Mouse (Mus musculus): ENCODE measurements around the gene Pde1c.
"Not testable (repeated sequence)": the region's sequence is repeated elsewhere in the genome, so short reads cannot be mapped to it uniquely, and the experiment has no call there.

Gene Pde1c

DNA sequence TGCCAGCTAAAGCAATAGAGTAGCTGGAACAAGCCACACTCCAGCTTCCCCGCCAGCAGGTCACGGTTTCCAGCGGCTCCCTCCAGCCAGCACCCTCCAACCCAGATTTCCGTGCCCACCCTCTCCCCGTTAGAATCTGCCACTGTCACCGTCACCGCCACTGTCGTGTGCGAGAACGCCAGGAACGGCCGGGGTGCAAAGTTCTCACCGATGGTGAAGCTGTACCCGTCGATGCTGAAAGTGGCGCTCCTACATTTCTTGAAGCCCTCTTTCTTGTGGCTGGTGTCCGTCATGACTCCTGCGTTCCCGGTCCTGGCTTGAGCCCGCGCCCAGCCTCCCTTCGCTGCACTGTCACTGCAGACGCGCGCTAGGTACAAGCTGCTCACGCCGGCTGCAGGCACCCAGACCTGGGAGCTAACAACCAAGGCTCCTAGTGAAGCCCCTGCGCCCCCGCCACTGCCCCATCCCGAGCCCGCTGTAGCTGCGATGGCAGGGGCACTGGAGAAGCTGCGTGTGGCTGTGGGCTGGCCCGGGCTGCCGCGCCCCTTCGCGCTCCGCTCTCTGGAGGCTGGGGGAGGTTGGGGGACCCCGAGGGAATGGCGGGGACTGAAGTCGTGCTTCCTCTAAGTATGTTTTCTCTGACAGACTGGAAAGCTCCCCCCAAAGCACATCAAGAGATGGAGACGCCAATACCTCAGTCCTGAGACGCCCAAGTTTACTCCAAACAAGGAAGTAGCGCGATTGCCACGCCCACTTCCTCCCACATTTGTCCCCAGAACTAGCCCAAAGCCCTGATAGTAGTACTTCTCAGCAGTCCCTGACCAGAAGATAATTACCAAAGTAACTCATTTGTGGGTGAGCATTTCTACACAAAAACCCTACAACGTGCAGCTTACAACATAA, at the start of gene Pde1c:
Pde1c (minus strand) TSS at position 634 of the 903 bp plus-strand sequence.
- no peak for DNase-seq (ENCODE audit: low read depth, low spot score)

DNA sequence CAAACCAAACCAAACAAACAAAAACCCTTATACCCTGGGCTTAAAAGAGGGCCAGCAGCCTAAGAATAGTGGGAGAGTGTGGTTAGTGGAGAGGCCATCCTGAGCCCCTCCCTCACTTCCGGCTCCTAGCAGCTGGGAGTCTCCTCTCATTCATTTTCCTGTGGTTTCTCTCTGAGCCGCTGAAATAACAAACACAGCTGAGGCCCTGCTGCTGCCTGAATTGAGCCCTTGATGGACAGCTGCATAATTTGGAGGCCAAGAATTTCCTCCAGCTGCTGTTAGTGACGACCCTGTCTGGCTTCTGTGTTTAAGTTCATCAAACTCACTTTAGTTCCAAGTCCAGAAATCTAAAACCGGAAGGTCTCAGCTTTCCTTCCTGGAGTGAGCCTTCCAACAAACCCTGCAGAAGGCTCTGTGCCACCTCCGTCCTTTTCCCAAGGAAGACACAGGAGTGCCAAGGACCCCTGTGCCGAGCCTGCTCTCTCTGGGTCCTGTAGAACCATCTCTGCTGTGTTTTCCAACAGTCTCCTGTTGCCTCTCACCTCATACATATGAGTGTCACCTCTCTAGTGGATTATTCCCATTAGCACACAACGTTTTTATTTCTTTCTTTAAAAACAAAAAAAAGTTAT, 48.2 kb upstream of the Pde1c start:
- peak; percentile 46 for DNase-seq (ENCODE audit: low read depth, low spot score)

DNA sequence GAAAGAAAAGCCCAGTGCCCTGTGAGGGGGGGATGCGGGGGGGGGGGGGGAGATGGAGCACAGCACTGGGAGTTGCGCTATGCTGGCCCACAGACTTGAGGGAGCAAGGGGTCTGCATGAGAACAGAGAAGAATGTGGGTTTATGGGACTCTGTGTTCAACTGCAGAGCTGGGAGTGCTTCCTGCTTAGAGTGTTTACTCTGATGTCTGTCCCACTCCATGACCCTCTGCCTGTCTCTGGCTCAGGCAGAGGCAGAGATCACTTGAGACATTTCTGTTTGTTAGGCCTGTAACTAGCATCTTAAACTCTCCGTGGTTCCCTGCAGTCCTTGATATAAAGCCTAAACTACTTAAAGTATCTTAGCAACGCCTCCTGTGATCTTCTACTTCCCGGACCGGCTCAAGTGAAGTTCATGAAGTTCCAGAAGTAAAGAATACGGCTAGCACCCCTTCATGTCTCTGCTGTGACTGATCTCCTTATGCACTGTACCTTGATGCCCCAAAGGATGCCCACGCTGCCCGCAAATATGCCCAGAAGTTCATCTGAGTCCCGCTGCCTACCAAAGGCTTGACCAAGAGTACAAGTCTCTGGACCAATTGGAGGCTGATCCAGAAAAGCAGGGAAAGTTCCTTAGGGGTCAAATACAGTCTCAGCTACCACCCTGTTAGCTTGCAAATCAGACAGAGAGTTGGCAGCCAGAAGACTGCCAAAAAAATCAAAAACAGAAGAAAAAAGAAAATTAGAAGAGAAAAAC, 47.5 kb upstream of the Pde1c start:
- DNase-seq (ENCODE audit: low read depth, low spot score) = no peak

DNA sequence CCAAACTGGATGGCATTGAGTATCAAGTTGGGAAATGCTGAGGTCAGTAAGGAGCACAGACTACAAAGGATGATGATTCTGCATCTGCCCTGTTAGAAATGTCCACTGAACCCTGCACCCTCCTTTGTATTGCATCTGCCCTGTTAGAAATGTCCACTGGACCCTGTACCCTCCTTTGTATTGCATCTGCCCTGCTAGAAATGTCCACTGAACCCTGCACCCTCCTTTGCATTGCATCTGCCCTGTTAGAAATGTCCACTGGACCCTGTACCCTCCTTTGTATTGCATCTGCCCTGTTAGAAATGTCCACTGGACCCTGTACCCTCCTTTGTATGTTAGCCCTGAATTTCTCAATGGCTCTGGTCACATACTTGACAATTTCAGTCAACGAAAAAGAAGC, 40.6 kb upstream of the Pde1c start:
- DNase-seq (ENCODE audit: low read depth, low spot score) = not testable (repeated sequence)

DNA sequence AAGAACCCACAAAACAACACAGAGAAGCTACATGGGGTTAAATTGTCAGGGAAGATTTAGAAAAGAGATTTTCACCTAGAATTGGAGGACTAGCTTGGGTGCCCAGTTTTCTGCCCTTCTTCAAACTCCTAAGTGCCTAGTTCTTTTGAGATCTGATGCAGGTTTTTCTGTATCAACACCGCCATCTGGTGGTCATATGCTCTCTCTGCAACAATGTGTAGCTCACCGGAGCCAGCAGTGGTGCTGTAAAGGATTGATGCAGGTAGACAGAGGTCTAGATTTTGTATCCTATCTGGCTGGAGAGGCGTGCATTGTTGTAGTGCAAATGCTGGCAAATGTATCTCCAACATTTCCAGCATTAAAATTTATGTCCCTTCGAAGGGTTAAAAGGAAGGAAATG, 39.4 kb upstream of the Pde1c start:
- DNase-seq (ENCODE audit: low read depth, low spot score) = peak; percentile 72

DNA sequence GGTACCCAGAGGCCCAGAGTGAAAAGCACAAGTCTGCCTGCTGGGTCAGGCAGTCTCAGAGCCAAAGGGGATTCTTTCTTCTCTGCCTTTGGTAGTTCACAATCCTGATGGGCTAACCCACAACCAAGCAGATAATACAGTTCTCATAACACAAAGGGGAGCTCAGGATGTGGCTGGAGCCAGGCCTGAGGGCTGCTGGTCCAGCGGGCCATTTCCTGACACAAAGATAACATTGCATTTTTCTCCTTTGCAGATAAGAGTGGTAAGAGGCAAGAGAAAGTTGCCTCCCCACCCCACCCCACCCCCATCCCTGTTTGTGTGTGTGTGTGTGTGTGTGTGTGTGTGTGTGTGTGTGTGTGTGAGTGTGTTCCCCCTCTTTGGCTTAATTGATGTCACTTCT, 10.7 kb upstream of the Pde1c start:
- DNase-seq (ENCODE audit: low read depth, low spot score) = no peak

DNA sequence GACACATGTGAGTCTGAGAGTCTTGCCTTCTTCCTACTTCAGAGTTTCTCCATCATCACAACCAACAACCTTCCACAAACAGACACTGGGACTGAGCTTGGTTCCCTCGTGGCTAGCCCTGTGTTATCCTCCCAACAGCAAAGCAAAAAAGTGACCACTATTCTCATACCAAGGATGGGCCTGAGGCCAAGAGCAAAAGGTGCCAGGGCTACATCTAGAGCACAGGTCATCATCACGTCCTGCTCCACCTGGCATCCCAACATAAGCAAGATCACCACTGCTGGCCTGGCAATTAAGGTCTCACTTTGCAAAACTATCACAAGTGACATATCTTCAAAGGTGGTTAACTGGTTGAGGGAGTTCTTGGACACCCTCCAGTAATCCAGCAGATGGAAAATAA, 8.0 kb downstream of the Pde1c start:
- no peak for DNase-seq (ENCODE audit: low read depth, low spot score)

DNA sequence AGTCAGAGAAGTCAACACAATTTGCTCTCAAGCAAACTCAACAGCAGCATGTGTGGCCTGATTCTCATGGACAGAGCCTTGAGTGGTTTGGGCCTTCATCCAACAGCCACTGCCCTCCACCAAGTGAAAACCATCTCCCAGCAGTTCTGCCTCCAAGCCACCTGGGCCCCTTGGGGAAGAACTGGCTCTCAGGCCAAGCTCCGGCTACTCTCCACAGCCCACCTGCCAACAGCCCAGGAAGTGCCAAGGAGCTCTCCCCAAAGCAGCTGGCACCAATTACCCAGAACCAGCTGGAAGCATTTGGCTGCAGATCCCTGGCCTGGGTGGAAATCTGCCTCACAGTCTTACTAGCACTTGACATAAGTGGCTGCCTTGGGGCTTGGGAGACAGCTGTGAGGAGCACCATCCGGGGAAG, 8.4 kb downstream of the Pde1c start:
- DNase-seq (ENCODE audit: low read depth, low spot score) = no peak

DNA sequence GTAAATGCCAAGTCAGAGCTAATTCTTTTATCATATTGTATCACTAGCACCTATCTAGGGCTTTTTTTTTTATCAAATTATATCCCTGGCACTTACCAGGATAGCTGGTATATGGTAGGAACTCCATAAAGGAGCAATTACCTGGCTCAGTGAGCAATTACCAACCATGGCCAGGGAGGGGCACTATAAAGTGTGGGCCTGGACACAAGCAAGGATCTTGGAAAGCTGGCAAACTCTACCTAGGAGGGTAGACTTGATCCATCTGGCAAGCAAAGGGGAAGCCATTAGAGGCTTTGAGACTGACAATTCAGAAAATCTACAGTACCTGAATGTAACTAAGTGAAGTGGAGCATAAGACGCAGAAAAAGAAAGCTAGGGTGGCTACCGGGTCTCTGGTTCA, 10.2 kb downstream of the Pde1c start:
- DNase-seq (ENCODE audit: low read depth, low spot score) = no peak

DNA sequence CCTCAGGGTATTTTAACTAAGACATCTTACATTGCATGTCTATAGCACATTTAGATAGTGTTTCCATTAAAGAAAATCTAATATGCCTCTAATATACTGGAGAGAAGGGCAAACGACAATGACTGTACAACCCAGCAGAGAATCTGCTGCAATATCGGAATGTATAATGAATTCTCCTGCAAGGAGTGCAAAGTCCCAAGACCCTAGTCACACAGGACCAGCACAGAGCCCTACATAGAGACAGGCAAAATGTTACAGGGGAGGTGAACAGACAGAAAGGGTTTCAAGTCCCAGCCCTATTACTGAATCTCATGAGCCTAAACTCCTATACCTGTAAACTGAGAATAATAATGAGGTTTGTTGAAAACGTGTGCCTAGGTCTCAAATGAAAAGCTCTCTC, 13.1 kb downstream of the Pde1c start:
- DNase-seq (ENCODE audit: low read depth, low spot score) = no peak

DNA sequence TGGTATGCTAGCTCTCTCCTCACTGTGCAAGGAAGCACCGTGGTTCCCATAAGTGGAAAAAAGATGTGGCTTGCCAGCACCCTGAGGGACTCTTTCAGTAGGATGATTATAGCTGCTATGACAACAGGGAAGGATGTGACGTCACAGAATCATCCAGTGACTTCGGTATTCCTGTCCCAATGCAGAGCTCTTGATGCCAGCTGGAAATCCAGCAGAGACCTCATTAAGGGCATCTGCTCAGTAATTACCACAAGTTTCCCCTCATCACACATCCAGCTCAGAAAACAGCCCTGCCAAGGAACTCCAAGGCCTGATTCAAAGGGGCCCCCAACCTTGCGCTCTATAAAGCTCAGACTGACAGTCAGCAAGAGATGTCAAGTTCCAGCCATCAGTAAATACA, 13.5 kb downstream of the Pde1c start:
- DNase-seq (ENCODE audit: low read depth, low spot score) = no peak

DNA sequence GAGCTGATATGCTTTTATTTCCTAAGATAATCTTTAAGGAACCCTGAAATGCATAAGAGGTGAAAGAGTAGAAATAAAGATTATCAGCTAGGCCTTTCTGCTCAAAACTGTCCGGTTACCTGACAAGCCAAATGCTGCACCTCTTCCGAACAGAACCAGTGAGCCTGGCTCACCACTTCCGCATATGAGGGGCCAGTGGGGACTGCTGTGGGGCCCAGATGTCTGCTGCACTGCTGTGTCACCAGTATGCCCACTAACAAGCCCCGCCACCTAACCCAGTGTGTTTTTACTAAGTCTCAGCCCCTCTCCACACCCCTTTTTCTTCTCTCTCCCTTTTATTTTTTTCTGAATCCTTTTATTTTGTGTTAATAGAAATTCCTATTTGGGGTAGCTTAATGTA, 17.9 kb downstream of the Pde1c start:
- DNase-seq (ENCODE audit: low read depth, low spot score) = no peak

DNA sequence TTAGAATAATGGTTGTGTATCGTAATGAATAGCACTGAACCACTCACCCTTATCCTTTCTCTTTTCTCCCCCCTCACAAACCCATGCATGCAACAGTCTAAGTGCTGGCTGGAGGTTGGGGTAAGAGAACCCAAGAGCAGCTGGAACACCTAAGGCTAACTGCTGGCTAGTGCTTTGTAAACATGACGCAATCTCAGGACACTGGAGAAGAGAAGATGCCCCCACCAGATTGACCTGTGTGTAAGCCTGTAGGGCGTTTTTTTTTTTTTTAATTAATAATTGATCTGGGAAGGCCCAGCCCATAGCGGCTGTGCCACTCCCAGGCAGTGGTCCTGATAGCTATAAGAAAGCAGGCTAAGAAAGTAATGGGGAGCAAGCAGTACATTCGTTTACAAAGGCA, 28.7 kb downstream of the Pde1c start:
- DNase-seq (ENCODE audit: low read depth, low spot score) = no peak

DNA sequence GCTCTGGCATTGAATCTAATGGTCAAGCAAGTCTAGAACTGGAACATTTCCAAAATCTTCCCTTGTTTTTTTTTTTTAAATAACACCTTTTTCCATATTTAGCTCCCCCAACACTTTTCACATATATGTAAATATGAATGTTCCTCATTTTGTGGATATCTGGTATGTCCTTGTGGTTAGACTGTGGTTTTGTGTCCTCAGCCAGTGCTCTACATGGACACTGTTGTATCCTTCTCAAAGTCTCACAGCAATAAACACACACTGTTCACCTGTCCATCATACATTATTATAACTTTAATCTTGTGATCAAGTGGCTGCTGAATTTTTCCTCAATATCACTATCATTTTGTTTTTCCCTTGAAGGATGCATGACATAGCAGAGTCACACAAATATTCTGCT, 34.2 kb downstream of the Pde1c start:
- no peak for DNase-seq (ENCODE audit: low read depth, low spot score)

DNA sequence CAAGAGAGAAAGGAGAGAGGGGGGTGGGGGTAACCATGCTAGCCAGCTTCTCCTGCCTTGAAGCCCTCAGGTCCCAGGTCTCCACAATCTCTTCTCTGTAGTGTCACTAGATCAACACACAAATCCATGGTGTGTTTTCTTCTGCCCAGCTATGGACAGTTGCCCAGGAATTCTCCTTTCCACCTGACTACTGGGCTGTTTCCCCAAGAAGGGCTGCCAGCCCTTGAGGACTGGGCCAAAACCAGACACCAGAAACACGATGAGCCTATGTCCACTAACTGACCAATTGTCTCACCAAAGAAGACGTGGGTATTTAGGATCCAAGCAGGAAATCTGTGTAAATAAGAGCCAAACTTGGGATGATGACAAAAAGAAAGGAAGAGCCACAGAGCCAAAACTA, 36.6 kb downstream of the Pde1c start:
- DNase-seq (ENCODE audit: low read depth, low spot score) = no peak

DNA sequence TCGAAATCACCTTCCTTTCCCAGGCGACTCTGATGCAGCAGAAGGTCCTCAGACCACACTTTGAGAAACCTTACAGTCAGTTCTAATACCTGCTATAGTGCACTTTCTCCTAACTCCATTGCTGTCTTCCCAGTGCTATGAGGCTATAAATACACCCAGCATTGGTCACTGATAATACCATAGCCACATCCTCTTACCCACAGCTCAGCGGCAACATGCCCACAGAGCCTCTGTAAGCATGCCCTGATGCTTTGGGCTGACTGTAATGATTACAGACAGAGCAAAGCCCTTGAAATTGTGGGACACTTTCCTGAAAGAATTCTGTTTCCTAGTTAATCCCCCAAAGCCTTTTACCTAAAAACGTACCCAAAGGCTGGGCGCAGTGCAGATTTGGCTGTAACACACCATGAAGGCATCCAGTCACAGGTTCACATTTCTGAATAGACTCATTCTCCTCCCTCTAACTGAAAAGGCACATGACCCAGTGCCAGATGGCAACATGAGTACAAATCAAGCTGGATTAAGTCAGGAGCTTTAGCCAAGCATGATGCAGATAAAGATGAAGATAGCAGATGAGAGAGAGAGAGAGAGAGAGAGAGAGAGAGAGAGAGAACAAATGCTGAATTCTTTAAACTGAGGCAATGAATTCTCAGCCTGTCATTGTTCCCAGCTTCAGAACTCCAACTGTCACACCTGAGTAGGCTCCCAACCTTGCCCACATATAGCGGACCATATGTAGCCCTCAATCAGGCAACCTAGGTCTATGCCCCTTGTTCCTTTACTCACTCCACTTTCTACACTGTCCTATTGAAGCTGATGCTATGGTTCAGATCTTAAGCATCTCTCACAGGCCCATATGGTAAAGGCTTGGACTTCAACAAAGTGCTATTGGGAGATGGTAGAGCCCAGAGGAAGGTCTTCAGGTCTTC, 44.7 kb downstream of the Pde1c start:
- DNase-seq (ENCODE audit: low read depth, low spot score) = no peak

DNA sequence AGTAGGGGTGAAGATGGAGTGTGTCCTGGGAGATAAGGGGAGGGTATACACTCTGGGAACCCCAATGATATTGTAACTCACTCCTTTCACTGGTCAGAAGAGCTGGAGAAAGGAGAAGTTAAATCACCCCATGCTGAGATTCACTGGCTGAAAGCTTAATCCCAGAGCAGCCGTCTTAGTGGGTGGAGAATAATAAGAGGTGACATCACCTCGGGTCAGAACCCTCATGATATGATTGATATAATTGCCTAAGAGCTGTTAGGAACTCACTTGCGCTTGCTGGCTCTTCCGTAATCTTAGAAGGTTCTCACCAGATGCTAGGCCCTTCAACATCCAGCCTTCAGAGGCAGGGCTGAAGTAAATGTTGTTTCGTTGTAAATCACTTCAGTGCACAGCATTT, 79.7 kb downstream of the Pde1c start:
- no peak for DNase-seq (ENCODE audit: low read depth, low spot score)

DNA sequence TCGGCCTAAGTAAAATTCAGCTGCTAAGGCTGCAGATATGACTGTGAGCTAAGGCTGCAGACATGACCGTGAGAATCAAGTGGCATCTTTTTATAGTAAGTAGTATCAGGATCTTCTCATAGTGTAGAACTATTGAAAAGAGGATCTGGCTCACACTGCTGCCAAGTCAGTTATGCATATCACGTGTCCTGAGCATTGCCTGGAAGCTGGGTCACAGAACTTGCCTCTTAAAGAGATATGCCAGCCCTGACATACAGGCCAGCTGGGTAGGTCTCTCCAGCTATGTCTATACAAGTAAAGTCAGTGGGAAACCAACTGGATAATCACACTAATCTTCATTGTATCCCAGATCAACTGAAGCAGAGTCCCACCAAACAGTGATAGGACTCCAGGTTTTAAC, 83.8 kb downstream of the Pde1c start:
- no peak for DNase-seq (ENCODE audit: low read depth, low spot score)

DNA sequence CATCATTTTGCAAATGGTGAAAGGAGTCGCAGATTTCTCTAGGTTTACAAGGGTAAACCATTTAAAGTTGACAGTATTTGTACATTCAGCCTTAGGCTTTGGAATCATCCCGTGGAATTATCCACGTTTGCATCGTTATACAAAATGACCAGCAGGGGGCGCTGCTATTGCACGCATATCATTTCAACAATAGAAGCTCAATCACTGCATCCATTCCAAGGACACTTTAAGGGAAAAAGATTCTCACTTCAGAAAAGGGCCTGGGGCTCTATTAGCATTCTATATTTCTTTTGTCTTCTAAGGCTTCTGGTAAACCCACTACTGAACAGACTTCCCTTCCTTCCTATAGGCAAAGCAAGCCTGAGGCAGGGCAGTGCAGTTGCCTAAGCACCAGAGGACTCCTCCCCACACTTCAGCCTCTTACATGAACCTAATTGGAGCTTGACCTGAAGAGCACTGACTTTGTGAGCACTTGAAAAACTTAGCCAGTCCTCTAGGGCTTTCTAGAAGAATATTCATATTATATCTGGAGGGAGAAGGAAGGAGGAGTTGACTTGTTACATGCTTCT, 87.9 kb downstream of the Pde1c start:
- peak; percentile 51 for DNase-seq (ENCODE audit: low read depth, low spot score)

DNA sequence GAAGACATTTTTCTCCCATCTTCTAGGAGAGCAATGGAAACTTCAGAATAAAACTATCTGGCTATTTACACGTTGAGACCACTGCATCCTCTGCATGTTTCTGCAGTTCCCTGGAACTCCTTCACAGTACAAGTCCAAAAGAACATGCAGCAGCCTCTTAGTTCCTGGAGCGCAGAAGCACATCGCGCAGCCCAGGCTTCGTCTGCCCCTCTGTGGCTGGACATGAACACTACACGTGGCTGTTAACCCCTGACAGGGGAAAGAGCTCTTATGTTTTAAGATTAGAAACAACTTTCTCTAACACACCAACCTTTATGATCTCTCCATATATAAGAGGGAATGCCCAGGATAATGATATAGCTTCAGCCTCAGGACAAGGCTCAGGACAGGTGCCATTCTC, 92.3 kb downstream of the Pde1c start:
- DNase-seq (ENCODE audit: low read depth, low spot score) = no peak

DNA sequence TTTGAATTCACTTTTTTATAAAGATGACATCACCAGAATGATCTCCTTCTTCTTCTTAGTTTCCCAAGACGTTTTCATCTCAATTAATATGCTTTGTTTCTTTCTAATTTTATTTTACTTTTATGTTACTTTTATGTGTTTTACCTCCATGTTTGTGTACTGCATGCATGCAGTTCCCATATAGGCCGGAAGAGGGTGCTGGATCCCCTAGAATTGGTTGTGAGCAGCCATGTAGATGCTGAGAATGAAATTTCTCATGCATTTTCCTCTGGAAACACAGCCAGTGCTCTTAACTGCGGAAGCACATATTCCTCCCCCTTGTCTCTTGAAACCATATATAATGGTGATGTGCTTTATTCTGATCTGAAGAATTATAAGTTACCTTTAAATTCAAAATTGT, 110.8 kb downstream of the Pde1c start:
- no peak for DNase-seq (ENCODE audit: low read depth, low spot score)

Data from embryo, embryonic 11.5 days (tissue).